Mouse (Mus musculus) thymus, adult 2 months (tissue): ENCODE results near the gene Arhgap10.

Experiments used
- CTCF ChIP-seq: fragments of 200-500 bp; IDR thresholded peaks from 2 replicates; pipeline ENCODE4 v1.5.1; 2012; ENCODE audit warnings: mild to moderate bottlenecking, control low read depth, low read length, moderate library complexity, borderline replicate concordance; ENCODE audit not compliant: control insufficient read depth, poor library complexity, insufficient read depth; ENCODE audit errors: extremely low read depth
- POLR2A ChIP-seq: fragments of 200-500 bp; IDR thresholded peaks from 2 replicates; pipeline ENCODE4 v1.6.1; 2012; ENCODE audit warnings: mild to moderate bottlenecking, low read length, control low read depth, moderate library complexity; ENCODE audit not compliant: control insufficient read depth, poor library complexity, insufficient read depth; ENCODE audit errors: extremely low read depth

GRCm38 (mm10) chr8:77501131-77501530, 16.6 kb downstream of the Arhgap10 start:
- no peak for TF ChIP-seq POLR2A
- TF ChIP-seq CTCF: no peak
